Mouse (Mus musculus) lung, postnatal 14 days (tissue): ENCODE measurements around the gene G6pc2.
A peak's percentile ranks its signal among the peaks of the same experiment; 100 is the strongest.

Source experiments
- DNase-seq: peaks from one replicate; pipeline ENCODE4 v3.0.0; 2021

Gene G6pc2

GRCm38 (mm10) chr2:69210773-69211172 is at the start of gene G6pc2:
TSS of gene G6pc2 (plus strand) at chr2:69211073.
- no peak for DNase-seq

DNA sequence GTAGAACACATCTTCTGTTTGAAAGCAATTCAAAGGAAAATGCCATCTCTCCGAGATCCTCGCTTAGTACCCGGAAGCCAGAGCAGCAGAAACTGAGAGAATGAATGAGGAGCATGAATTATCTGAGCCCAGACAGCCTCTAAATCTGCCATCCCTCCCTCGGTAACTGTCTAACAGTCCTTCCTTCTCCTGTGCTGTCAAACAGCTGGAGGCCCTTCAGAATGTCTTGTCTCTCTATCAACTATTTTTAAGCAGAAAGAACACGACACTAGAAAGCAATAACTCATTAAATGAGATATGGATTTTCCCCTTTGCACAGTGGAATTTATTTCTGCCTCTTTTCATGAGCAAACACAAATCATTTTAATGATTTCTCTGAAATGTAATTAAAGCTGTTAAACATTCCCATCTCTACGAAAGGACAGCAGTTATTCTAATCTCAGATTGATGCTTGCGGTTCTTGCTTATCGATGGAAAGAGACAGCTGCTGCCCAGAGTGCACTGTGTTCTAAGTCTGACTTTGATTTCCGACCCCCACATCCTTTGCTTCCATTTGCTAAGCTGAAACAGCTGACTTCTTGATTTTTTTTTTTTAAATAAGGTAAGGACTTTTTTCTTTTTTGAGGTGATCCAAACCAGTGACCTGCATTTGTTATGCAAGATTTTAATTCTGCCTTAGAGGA is 40.3 kb upstream of the G6pc2 start:
- DNase-seq, result no peak

DNA sequence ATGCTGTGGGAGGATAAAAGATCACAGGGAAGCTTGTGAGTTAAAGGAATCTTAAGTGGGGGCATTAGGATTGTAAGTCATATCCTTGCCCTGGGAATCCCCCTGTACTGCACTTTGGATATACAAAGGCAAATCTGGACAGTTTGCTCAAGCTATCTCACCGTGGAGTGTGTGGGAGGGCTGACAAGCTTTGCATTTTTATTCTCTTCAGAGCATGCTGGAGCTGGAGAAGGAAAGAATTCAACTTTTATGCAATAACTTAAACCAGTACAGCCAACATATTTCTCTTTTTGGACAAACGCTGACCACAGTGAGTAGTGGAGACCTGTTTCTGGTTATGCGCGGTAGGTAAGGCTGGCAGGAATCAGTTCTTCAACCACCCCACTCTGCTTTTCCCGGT is 35.6 kb upstream of the G6pc2 start:
- no peak for DNase-seq

DNA sequence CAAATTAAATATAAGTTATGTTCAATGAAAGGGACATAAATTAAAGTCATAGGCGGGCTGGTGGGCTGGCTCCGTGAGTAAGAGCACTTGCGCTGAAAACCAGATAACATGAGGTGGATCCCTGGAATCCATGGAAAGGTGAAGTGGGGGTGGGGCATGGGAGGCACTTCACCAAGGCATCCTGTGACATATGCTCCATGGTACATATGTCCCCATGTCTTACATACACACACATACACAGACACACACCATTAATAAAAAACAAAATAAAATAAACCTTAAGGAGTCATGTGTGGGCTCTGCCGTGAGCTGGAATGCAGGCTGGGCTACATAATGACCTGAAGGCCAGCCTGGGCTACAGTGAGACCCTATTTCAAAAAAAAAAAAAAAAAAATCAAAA is 31.2 kb upstream of the G6pc2 start:
- DNase-seq, result no peak

DNA sequence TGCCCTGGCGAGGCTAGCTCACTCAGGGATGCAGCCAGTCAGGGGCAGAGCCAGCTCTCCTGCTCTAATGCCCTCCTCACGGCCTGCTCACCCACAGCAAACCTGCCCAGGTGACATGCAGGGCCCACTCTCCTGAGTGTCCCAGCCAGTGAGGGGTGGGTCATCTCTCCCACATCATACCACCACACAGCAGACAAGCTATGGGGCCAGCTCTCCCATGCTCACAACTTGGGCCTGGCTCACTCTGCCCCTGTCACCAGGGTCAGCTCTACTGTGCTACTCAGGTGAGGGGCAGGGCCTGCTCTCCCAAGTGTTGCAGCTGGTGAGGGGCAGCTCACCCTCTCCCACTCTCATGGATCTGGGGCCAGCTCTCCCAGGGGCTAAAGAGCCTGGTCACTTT is 22.9 kb upstream of the G6pc2 start:
- DNase-seq, result no peak

DNA sequence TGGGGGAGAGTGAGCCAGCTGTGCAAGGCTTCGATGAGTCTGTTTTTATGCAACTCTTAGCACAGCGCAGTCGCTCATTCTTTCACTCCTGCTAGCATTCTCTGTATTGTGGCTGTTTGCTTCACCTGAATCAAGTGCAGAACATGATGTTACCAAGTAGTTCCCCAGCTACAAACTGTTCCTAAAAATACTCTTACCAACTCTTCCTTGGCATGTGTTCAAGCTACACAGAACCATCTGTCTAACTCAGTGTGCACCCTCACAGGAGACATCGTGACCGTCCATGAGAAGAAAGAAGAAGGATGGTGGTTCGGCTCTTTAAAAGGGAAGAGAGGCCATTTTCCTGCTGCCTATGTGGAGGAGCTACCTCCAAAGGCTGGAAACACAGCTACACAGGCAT is 22.1 kb upstream of the G6pc2 start:
- DNase-seq, result no peak

- no peak for DNase-seq
These were observed 21.7 kb upstream of the G6pc2 start for GRCm38 (mm10) chr2:69189222-69189621.

GRCm38 (mm10) chr2:69191059-69191458 is 19.8 kb upstream of the G6pc2 start:
- no peak for DNase-seq

GRCm38 (mm10) chr2:69193555-69193954 is 17.3 kb upstream of the G6pc2 start:
- DNase-seq, result peak; percentile 7

DNA sequence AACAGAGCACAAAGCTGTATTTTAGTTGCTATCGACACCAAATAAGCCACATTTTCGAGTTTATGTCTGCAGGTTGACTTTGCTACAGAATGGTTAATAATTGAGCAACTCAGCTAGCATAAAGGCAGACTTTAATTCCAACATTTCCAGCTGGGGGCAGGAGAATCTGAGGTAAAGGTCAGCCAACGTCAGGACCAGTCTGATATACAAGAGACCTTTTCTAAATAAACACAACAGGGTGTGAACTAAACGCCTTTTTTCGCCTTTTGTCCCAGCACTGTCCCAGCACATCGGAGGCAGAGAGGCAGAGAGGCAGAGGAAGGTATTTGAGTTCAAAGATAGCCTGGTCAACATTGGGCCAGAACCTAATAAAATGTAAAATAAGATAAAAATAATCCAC is 5.7 kb upstream of the G6pc2 start:
- no peak for DNase-seq

GRCm38 (mm10) chr2:69205791-69206351 is 5.0 kb upstream of the G6pc2 start, which contains the start of gene Spc25:
TSS of gene Spc25 (minus strand) at chr2:69206194.
- DNase-seq, result peak; percentile 90

DNA sequence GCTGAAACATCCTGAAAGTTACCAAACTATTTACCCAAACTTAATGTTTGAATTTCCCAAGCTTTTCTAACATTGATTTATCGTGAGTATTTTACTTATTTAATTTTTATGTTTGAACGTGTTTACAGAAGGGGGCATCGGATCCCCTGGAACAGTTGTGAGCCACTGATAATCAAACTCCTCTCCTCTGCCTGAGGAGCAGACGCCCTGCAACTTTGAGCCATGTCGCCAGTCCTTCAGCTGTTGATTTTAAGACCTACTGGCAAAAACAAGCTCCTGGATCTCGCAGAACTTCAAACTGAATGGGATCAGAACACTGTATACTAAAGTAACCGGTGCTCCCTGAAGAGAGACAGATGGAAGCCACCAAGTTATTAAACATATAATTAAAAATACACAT is 4.3 kb upstream of the G6pc2 start:
- no peak for DNase-seq

- DNase-seq, result no peak
These were observed 1.2 kb upstream of the G6pc2 start for GRCm38 (mm10) chr2:69209684-69210083.

- DNase-seq, result no peak
These were observed 1.8 kb downstream of the G6pc2 start for GRCm38 (mm10) chr2:69212652-69213051.

GRCm38 (mm10) chr2:69215242-69215641 is 4.4 kb downstream of the G6pc2 start:
- no peak for DNase-seq

DNA sequence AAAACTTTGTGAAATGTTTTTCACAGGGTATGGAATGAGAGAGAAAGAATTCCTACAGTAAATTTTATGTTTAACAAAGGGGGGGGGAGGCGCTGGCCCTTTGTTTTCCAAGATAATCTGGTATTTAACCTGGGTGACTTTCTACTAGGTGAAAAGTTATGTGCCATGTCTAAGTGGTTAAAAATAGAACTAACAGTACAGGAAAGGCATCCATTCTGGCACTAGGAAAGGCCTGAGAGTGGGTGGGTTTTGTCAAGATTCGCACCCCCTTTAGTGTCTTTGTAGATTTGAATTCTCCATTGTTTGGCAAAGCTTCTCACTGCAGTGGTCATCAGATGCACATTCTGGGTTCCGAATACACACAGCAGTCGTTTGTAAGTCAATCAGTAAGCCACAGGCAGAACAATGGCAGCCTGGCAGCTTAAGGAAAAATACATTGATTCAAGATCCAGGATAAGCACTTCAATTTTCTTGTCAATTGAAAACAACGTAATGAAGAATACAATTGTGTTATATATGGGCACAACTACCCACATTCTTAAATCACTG is 11.1 kb downstream of the G6pc2 start:
- DNase-seq, result no peak

DNA sequence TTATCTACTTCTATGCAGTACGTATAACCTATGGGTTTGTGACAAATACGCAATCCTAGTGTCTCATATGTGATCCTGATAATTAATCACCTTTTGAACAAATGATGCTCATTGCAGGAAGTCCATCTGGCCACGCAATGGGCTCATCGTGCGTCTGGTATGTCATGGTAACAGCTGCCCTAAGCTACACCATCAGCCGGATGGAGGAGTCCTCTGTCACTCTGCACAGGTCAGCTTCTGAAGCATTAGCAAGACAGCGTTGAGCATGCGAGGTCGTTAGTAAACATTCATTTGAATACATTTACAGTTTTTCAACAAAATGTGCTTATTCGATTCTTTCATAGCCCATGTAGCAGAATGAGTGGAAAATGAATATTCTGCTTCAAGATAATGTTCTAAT is 11.9 kb downstream of the G6pc2 start:
- no peak for DNase-seq

DNA sequence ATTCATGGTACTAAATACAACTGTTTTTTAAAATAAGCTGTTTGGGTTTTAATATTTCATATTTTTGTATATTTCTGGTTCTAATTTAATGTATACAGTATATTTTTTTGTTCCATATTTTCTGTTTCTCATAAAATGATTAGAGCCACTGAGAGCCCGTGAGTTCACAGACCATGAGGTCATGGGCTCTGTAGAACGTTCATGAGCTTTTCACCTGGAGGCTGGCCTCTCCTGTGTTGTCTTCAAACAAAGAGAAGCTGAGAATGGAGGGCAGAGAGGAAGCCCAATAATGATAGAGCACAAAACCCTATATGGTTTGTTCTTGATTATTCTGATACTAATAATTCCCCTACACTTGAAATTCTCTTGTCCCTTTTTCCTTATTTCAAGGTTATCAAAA is 13.9 kb downstream of the G6pc2 start:
- no peak for DNase-seq

GRCm38 (mm10) chr2:69226876-69227275 is 16.0 kb downstream of the G6pc2 start:
- DNase-seq, result no peak

GRCm38 (mm10) chr2:69228635-69229034 is 17.8 kb downstream of the G6pc2 start:
- DNase-seq, result no peak

DNA sequence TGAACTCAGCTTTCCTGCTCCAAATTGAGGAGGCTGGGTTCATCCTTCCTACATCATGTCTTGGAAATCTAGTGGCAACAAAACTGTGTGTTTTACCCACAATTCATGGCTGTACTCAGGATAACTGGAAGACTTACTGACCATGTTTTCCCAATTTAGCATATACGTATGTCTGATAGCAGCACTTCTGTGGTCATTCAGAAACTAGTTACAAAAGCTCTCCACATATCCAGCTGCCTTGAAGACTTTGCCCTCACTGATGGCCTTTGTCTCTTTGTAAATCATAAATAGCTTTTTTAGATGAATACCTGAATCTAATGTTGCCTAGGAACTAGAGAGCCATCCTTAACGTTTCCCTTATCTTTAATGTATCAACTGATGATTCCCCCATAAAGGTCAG is 19.3 kb downstream of the G6pc2 start:
- no peak for DNase-seq

- DNase-seq, result no peak
These were observed 21.2 kb downstream of the G6pc2 start for GRCm38 (mm10) chr2:69232101-69232500.

GRCm38 (mm10) chr2:69234976-69235678 is 24.3 kb downstream of the G6pc2 start:
- DNase-seq, result no peak

DNA sequence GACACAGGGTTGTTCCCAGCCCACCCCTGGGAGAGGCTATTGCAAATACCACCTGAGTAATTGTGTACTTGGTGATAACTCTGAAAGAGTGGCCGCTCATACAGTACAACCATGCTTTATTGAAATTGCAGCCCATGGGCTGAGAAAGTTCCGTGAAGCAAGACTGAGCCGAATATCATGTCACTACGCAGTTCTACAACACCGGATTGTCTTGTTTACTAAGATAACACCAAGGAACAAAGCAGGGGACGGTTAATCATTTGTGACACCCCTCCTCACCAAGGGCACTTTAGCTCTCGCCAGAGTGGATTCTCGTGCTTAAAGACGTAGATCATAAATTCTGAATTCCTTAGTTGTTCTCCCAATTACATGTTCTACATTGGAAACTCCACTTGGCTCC is 28.4 kb downstream of the G6pc2 start:
- DNase-seq, result no peak
